Mouse (Mus musculus) midbrain, embryonic 12.5 days (tissue): ENCODE measurements around the gene Ttc32. TPM values are rescaled to one million over a fixed set of nuclear protein-coding genes. Genes with fewer than 3 reads are reported as not detected.

Source experiments
- ATAC-seq: fragments of 200-750 bp; cut with Nextera tagmentation; 2 replicates; pipeline ENCODE4 v1.8.0; 2017; ENCODE audit warnings: low read depth, moderate TSS enrichment, moderate library complexity; ENCODE audit not compliant: low FRiP score
- H3K27ac ChIP-seq: fragments of 300-500 bp; sonication (generic); replicated peaks from 2 replicates; pipeline ENCODE4 v1.5.1; 2016; ENCODE audit warnings: mild to moderate bottlenecking
- H3K27me3 ChIP-seq: fragments of 300-500 bp; sonication (generic); 2 replicates; pipeline ENCODE4 v1.6.1; 2016; ENCODE audit warnings: mild to moderate bottlenecking
- H3K36me3 ChIP-seq: fragments of 300-500 bp; sonication (generic); 2 replicates; pipeline ENCODE4 v1.6.1; 2016
- H3K4me1 ChIP-seq: fragments of 300-500 bp; sonication (generic); 2 replicates; pipeline ENCODE4 v1.6.1; 2016
- H3K4me2 ChIP-seq: fragments of 300-500 bp; sonication (generic); replicated peaks from 2 replicates; pipeline ENCODE4 v1.6.1; 2016; ENCODE audit warnings: mild to moderate bottlenecking, moderate library complexity
- H3K4me3 ChIP-seq: fragments of 300-500 bp; sonication (generic); 2 replicates; pipeline ENCODE4 v1.5.1; 2016; ENCODE audit warnings: mild to moderate bottlenecking
- H3K9ac ChIP-seq: fragments of 300-500 bp; sonication (generic); replicated peaks from 2 replicates; pipeline ENCODE4 v1.6.1; 2016; ENCODE audit warnings: mild to moderate bottlenecking, moderate library complexity
- H3K9me3 ChIP-seq: fragments of 300-500 bp; sonication (generic); 2 replicates; pipeline ENCODE4 v1.6.1; 2016; ENCODE audit warnings: mild to moderate bottlenecking
- whole genome bisulfite sequencing: fragments of 180-500 bp; shearing (Covaris S2); methylation state at CpG from one replicate; pipeline ENCODE4 v1.1.7; 2016; 5-methylcytosine and 5-hydroxymethylcytosine counted together
- polyA plus RNA-seq: library from polyadenylated mRNA; unstranded; fragments of >200 nt; fragmentation: Nextera tagmentation; extraction: Ambion mirVana; gene quantifications from 2 replicates; pipeline ENCODE4 v1.2.1, GENCODE M21; 2016

The Ttc32 gene
- polyA plus RNA-seq, 1 experiment from 2014 or later: 23.1 TPM

DNA sequence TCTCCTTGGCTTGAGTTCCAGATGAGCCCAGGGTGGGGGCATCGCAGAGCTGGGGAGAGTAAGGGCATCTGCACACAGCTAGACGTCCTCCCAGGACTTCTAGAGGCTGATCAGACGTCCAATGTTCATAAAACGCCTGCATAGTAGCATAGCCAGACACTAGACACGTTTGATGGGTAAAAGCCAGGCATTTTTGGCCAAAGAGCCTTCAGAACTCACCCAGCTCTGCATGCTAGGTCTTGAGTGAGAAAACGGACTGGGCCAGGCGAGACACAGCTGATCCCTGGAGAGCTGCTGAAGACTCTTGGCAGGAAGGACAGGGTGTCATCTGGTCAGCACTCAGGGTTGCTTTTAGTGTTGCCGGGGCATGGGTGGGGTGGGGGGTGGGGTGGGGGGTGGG is 18.3 kb downstream of the Ttc32 start:
- ATAC-seq: no peak
- H3K4me3 ChIP-seq: no peak overlapping the region
- no peaks in the 10 kb centered on the region for H3K9me3 ChIP-seq
- H3K36me3 ChIP-seq: no peaks in the 10 kb centered on the region
- no peak overlapping the region for H3K27ac ChIP-seq
- no peak overlapping the region for H3K4me2 ChIP-seq
- 0 out of 2 replicates have a peak, but pooled peaks cover 4% of the 10 kb centered on the region for H3K4me1 ChIP-seq
- H3K27me3 ChIP-seq: no peaks in the 10 kb centered on the region
- 80% methylated on average over 8 of the region's 8 CpGs for WGBS
- H3K9ac ChIP-seq: no peak overlapping the region

DNA sequence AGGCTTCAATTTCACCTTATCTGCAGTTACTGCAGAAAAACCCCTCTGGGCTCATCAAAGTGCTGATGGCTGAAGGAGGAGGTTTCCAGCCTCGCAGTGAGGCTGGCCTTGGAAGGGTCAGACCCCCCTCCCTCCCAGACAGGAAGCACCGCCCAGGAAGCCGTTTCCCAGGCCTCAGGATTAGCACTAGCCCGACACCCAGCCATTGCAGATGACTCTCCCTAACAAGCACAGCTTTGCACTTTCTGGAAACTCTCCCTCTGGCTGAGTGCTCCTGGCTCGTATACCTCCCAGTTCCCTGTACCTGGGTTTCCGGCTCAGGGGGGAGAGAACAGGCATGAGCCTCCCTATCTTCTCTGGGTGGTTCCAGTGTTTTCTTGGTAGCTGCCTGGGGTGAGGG is 21.0 kb downstream of the Ttc32 start:
- no peaks in the 10 kb centered on the region for H3K27me3 ChIP-seq
- ATAC-seq: no peak
- no peaks in the 10 kb centered on the region for H3K4me1 ChIP-seq
- H3K9ac ChIP-seq: no peak overlapping the region
- no peaks in the 10 kb centered on the region for H3K9me3 ChIP-seq
- WGBS: 38% methylated on average over 6 of the region's 6 CpGs
- H3K27ac ChIP-seq: no peak overlapping the region
- no peak overlapping the region for H3K4me2 ChIP-seq
- H3K36me3 ChIP-seq: no peaks in the 10 kb centered on the region
- H3K4me3 ChIP-seq: no peak overlapping the region

DNA sequence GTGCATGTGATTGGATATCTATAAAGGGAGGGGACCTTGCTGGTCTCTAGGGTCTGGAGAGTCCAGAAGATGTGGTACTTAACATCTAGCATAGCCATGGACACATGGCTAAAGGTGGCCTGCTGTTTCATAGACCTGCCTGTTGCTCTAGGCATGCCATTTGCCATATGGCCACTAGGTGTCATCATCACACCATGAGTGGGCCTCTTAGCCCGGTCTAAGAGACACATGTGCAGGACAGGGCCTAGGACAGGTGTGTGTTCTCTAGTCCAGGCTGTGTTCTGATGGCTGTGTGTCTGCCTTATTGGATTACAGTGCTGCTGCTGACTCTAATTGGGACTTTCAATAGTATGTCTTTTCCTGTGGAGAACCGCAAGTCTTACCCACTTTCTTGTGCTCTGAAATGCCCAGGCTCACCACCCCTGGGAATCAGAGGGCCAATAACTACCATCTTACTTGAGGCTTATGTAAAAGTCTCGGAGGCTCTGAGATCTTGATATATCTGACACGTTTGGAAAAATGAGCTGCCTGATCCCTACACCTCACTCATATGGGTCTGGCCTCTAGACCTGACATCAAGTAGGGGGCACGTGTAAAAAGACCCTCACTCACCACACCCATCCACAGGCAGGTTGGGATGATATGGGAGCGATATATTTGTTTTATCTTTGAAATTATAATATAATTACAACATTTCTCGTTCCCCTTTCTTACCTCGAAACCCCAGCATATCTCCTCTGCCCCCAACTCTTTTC is 22.5 kb downstream of the Ttc32 start:
- H3K36me3 ChIP-seq: no peaks in the 10 kb centered on the region
- no peaks in the 10 kb centered on the region for H3K9me3 ChIP-seq
- no peaks in the 10 kb centered on the region for H3K4me1 ChIP-seq
- H3K27ac ChIP-seq: no peak overlapping the region
- H3K4me2 ChIP-seq: no peak overlapping the region
- H3K27me3 ChIP-seq: no peaks in the 10 kb centered on the region
- no peak overlapping the region for H3K4me3 ChIP-seq
- no peak overlapping the region for H3K9ac ChIP-seq
- peak; percentile 87 for ATAC-seq
- WGBS: 58% methylated on average over 8 of the region's 8 CpGs

DNA sequence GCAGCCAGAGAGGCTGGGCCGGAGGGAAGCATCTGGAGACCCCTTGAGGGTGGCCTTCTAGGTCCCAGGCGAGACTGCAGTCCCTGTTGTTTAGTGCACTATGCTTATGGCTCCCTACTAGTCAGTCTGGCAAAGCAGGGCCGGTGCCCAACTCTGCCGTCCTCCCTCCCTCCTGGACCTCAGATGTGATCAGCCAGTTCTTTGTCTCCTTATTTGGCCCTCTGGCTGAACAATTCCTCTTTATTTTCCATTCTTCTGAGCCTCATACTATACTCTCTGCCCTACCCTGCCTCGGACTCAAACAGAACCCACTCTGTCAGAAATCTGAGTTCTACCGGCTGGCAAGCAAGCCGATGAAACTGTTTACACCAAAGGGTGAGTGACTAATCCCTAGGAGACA is 23.5 kb downstream of the Ttc32 start:
- no peak for ATAC-seq
- Histone ChIP-seq H3K9ac (no peak overlapping the region), H3K4me1 (no peaks in the 10 kb centered on the region), H3K27me3 (no peaks in the 10 kb centered on the region), H3K4me2 (no peak overlapping the region), H3K36me3 (no peaks in the 10 kb centered on the region), H3K27ac (no peak overlapping the region), H3K9me3 (no peaks in the 10 kb centered on the region), H3K4me3 (no peak overlapping the region)
- 50% methylated on average over 7 of the region's 7 CpGs for WGBS

GRCm38 (mm10) chr12:9054012-9054411 is 24.2 kb downstream of the Ttc32 start:
- WGBS: 72% methylated on average over 2 of the region's 2 CpGs
- H3K9me3 ChIP-seq: no peaks in the 10 kb centered on the region
- H3K4me2 ChIP-seq: no peak overlapping the region
- H3K36me3 ChIP-seq: no peaks in the 10 kb centered on the region
- ATAC-seq: no peak
- no peak overlapping the region for H3K4me3 ChIP-seq
- H3K27me3 ChIP-seq: no peaks in the 10 kb centered on the region
- no peak overlapping the region; the same call in 1 of the 2 replicates for H3K9ac ChIP-seq
- H3K4me1 ChIP-seq: no peaks in the 10 kb centered on the region
- H3K27ac ChIP-seq: no peak overlapping the region

DNA sequence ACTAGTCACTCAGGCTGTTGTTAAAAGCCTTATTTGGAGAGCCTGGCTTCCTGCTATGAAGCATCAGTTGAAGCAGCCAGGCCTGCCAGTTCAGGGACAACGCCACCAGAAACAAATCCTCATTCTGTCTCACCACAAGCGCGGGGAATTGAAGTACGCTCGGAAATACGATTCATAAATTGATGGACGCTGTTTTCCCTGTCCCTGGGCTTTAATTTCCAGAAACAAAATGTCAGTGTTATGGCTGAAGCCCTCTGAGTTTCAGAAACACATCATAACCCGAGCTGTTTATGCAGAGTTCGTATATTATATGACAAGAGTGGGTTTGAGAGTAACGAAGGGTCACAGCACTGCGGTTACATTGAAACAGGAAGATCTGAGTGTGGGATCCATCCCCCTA is 25.5 kb downstream of the Ttc32 start:
- H3K9me3 ChIP-seq: no peaks in the 10 kb centered on the region
- H3K27me3 ChIP-seq: no peaks in the 10 kb centered on the region
- WGBS: 83% methylated on average over 11 of the region's 11 CpGs
- no peaks in the 10 kb centered on the region for H3K4me1 ChIP-seq
- no peak overlapping the region for H3K27ac ChIP-seq
- no peak for ATAC-seq
- H3K9ac ChIP-seq: no peak overlapping the region
- no peaks in the 10 kb centered on the region for H3K36me3 ChIP-seq
- H3K4me3 ChIP-seq: no peak overlapping the region
- no peak overlapping the region for H3K4me2 ChIP-seq

DNA sequence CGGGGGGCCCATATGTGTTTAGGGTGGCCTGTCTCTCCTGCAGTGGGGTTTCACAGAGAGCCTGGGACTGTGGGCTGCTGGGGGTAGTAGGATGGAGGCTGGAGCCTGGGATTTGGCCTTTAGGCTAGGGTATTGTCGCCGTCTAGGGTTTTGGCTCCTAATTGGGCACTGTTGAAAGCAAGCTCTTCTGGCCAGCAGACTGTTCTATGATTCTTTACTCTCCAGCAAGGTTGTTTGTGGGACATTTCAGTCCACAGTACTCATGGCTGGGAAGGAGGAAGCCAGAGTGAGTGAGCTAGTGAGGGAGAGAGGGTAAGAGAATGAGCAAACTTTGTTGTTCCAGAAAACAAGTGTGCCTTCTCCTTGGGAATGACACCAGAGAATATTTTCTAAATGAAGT is 29.7 kb downstream of the Ttc32 start:
- Histone ChIP-seq H3K27ac (no peak overlapping the region), H3K4me1 (no peaks in the 10 kb centered on the region), H3K27me3 (no peaks in the 10 kb centered on the region), H3K4me3 (no peak overlapping the region), H3K9me3 (no peaks in the 10 kb centered on the region), H3K4me2 (no peak overlapping the region), H3K36me3 (no peaks in the 10 kb centered on the region), H3K9ac (no peak overlapping the region)
- ATAC-seq: no peak
- 96% methylated on average over 3 of the region's 3 CpGs for WGBS

DNA sequence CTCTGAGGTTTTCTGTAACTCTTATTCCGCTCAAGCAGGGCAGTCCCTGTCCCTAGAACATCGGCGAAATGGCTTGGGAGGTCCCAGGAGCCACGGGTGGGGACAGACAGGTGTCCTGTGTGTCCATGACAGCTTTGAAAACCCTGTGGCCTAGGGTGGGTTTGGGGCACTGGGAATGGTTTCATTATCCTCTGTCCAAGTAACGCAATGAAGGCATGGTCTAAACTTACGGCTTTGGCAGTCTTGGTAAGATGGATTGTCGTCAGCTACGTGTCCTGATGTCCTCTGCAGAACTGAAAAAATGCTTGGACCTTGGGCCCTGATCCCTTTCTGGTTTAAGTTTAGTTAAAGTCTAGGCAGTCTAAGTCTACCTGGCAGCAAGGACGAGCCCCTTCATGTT is 30.2 kb downstream of the Ttc32 start:
- 89% methylated on average over 9 of the region's 9 CpGs for WGBS
- H3K9me3 ChIP-seq: no peaks in the 10 kb centered on the region
- no peaks in the 10 kb centered on the region for H3K4me1 ChIP-seq
- H3K27ac ChIP-seq: no peak overlapping the region
- no peak overlapping the region for H3K9ac ChIP-seq
- H3K27me3 ChIP-seq: no peaks in the 10 kb centered on the region
- H3K4me2 ChIP-seq: no peak overlapping the region
- H3K4me3 ChIP-seq: no peak overlapping the region
- ATAC-seq: no peak
- H3K36me3 ChIP-seq: no peaks in the 10 kb centered on the region

GRCm38 (mm10) chr12:9063611-9064010 is 33.8 kb downstream of the Ttc32 start:
- ATAC-seq: no peak
- whole genome bisulfite sequencing: 74% methylated on average over 6 of the region's 6 CpGs
- no peaks in the 10 kb centered on the region for H3K27me3 ChIP-seq

GRCm38 (mm10) chr12:9071058-9071457 is 41.3 kb downstream of the Ttc32 start:
- Histone ChIP-seq H3K4me2 (no peak overlapping the region), H3K4me3 (no peak overlapping the region), H3K9ac (no peak overlapping the region), H3K27me3 (no peaks in the 10 kb centered on the region), H3K36me3 (no peaks in the 10 kb centered on the region), H3K4me1 (no peaks in the 10 kb centered on the region), H3K27ac (no peak overlapping the region), H3K9me3 (no peaks in the 10 kb centered on the region)
- no peak for ATAC-seq
- 88% methylated on average over 1 of the region's 1 CpGs for WGBS

More at GRCm38 (mm10) chr12:9063611-9064010, 33.8 kb downstream of the Ttc32 start:
- Histone ChIP-seq H3K4me3 (no peak overlapping the region), H3K4me1 (no peaks in the 10 kb centered on the region), H3K36me3 (no peaks in the 10 kb centered on the region), H3K9ac (no peak overlapping the region), H3K9me3 (no peaks in the 10 kb centered on the region), H3K4me2 (no peak overlapping the region), H3K27ac (no peak overlapping the region)

- WGBS: 56% methylated on average over 4 of the region's 4 CpGs
- H3K4me1 ChIP-seq: no peaks in the 10 kb centered on the region
Measured at GRCm38 (mm10) chr12:9071493-9071892, 41.7 kb downstream of the Ttc32 start.

GRCm38 (mm10) chr12:9077554-9078125 is 47.8 kb downstream of the Ttc32 start:
- H3K9ac ChIP-seq: no peak overlapping the region
- no peaks in the 10 kb centered on the region for H3K27me3 ChIP-seq
- H3K4me1 ChIP-seq: no peaks in the 10 kb centered on the region
- H3K9me3 ChIP-seq: no peaks in the 10 kb centered on the region
- 87% methylated on average over 3 of the region's 3 CpGs for WGBS
- H3K4me3 ChIP-seq: no peak overlapping the region
- H3K27ac ChIP-seq: no peak overlapping the region
- ATAC-seq: no peak
- no peaks in the 10 kb centered on the region for H3K36me3 ChIP-seq
- H3K4me2 ChIP-seq: no peak overlapping the region

More at GRCm38 (mm10) chr12:9071493-9071892, 41.7 kb downstream of the Ttc32 start:
- no peaks in the 10 kb centered on the region for H3K9me3 ChIP-seq
- ATAC-seq: no peak
- no peak overlapping the region for H3K27ac ChIP-seq
- no peaks in the 10 kb centered on the region for H3K27me3 ChIP-seq
- no peak overlapping the region for H3K4me2 ChIP-seq
- no peak overlapping the region for H3K4me3 ChIP-seq
- H3K36me3 ChIP-seq: no peaks in the 10 kb centered on the region
- H3K9ac ChIP-seq: no peak overlapping the region
